In the genomic region with DNA sequence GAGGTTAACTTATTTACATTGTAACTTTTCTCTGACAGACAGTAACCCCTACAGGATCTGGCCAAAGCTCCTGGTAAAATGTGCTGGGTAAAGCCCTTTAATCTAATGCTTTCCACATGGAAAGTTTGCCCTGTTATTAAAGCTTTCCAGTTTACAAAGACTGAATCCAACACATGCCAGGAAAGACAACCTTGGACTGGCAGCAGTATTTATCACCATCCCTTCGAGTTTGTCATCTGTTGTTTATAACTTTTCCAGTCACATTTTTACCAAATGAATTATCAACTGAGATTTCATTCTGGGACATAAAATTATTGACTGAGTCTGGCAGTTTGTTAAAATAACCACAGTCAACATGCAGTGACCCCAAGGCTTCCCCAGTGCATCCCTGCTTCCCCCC, we compare ENCODE assay signal across 23 mouse cellular contexts.
DNase-seq lines count a peak whose midpoint lies in the region; ATAC-seq lines count a peak whose summit lies in the region.
"Had no signal": no experiment of that assay in that cellular context is flagged by ENCODE, and none has a peak within 500 bp of the region (broad histone marks: within the 10 kb centered on the region; RNA-seq: fewer than 3 reads in every experiment).

No protein-coding gene starts in this region.

- no peak overlapping the region for H3K9ac ChIP-seq in limb, embryonic 13.5 days
- H3K9ac ChIP-seq: embryonic facial prominence, embryonic 13.5 days; forebrain, postnatal 0 days; hindbrain, embryonic 13.5 days; intestine, embryonic 15.5 days had no signal

- H3K4me3 ChIP-seq in limb, embryonic 13.5 days = no peak overlapping the region
- H3K4me3 ChIP-seq: embryonic facial prominence, embryonic 13.5 days; gastrocnemius, adult 2 months; hindbrain, embryonic 10.5 days; hindbrain, embryonic 13.5 days; intestine, embryonic 15.5 days had no signal

- no peaks in the 10 kb centered on the region for H3K27me3 ChIP-seq in limb, embryonic 13.5 days
- H3K27me3 ChIP-seq: embryonic facial prominence, embryonic 13.5 days; hindbrain, embryonic 13.5 days; intestine, embryonic 15.5 days had no signal

- H3K4me2 ChIP-seq in limb, embryonic 13.5 days (replicated peaks) = no peak overlapping the region
- H3K4me2 ChIP-seq: embryonic facial prominence, embryonic 13.5 days; heart, embryonic 11.5 days; hindbrain, embryonic 13.5 days; intestine, embryonic 15.5 days had no signal

- no peaks in the 10 kb centered on the region for H3K9me3 ChIP-seq in limb, embryonic 13.5 days
- H3K9me3 ChIP-seq: embryonic facial prominence, embryonic 13.5 days; hindbrain, embryonic 10.5 days; intestine, embryonic 15.5 days had no signal

- H3K27ac ChIP-seq in limb, embryonic 13.5 days = 0 out of 2 replicates have a peak overlapping the region, but pooled peaks have one; percentile 22
- H3K27ac ChIP-seq: embryonic facial prominence, embryonic 13.5 days; gastrocnemius, adult 2 months; hindbrain, embryonic 10.5 days; hindbrain, embryonic 13.5 days; intestine, embryonic 15.5 days had no signal

- H3K4me1 ChIP-seq in limb, embryonic 13.5 days = peaks cover 13% of the 10 kb centered on the region
- H3K4me1 ChIP-seq: embryonic facial prominence, embryonic 13.5 days; hindbrain, embryonic 13.5 days; intestine, embryonic 15.5 days had no signal

- no peaks in the 10 kb centered on the region for H3K36me3 ChIP-seq in limb, embryonic 13.5 days
- H3K36me3 ChIP-seq: hindbrain, embryonic 10.5 days; hindbrain, embryonic 13.5 days; intestine, embryonic 15.5 days had no signal

- DNase-seq in adrenal gland, postnatal 14 days = peak; percentile 9
- no peak for DNase-seq in adrenal gland, adult 8-10 months
- DNase-seq in 3T3-L1 (ENCODE audit: low read depth, low spot score) (peak; percentile 8), adipocyte (ENCODE audit: low spot score) (peak; percentile 63)
- no peak for DNase-seq in left cerebral cortex, adult 9 months (ENCODE audit: low spot score in 2 of 2)
- DNase-seq: cerebellum, adult 18-20 months; cerebellum, adult 9-10 months; cerebellum, postnatal 14 days; forebrain, postnatal 0 days; gastrocnemius, adult 2 months; gastrocnemius, postnatal 14 days; heart, adult 11 months; heart, postnatal 36 days; kidney, adult 11 months; kidney, adult 8-10 months had no signal

- 19% methylated on average over 1 of the region's 1 CpGs for WGBS in limb, embryonic 13.5 days

- no peak for ATAC-seq in limb, embryonic 13.5 days (ENCODE audit: low FRiP score, low read depth)
- ATAC-seq: forebrain, embryonic 14.5 days; forebrain, postnatal 0 days; hindbrain, embryonic 16.5 days; intestine, embryonic 15.5 days had no signal

Comparison
In these comparisons a context has a peak if more than half of its experiments do, and no peak if none do; other contexts are left out.
1. DNase-seq: peak in adrenal gland, postnatal 14 days (single experiment), 3T3-L1 (single experiment) and adipocyte (single experiment); none in adrenal gland, adult 8-10 months (single experiment) and left cerebral cortex, adult 9 months (0 of 2).